Mouse (Mus musculus): ENCODE measurements around the gene Ccr10.

DNA sequence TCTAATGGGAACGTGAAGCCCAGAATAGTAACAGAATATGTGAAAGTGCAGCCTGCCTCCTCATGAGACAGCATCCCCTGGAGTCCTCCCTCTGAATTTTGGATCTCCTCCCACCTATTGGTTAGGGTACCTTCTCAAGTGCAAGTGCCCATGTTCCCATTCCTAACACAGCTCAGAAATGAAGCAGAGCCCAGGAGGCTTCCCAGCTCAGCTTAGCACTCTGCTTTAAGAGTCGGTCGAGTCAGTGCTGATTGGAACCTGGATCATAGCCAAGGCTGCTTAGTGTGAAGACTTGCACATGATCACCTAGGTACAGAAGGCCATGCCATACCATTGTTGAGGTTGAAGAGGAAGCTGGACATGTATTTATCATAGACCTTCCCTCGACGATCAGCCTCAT, 18.9 kb upstream of the Ccr10 start:
- TF ChIP-seq CTCF (IDR thresholded peaks at IDR 0.05; ENCODE audit: low read depth) (no peak), EP300 (IDR thresholded peaks at IDR 0.05; ENCODE audit: low read depth) (no peak)

All from liver, postnatal 0 days (tissue).